Mouse (Mus musculus) frontal cortex, postnatal 14 days (tissue): ENCODE measurements at regions not wholly inside any gene's neighbourhood (a gene's known extent, or its start where the extent isn't known, plus 50 kb on each side); places are given as distances from the start of the nearest gene placed in this dataset.

Experiments used
- DNase-seq, 2 experiments: peaks; one replicate each; pipeline ENCODE4 v3.0.0; 2022; ENCODE audit warnings: low spot score in 2 of 2

GRCm38 (mm10) chr4:7142781-7143180 lies 1096.1 kb downstream of the Car8 start:
- DNase-seq, result no peak

- DNase-seq, result no peak
Measured at GRCm38 (mm10) chr4:7112159-7112558, 1126.7 kb downstream of the Car8 start.

- no peak for DNase-seq
Measured at GRCm38 (mm10) chr4:7092957-7093356, 1145.9 kb downstream of the Car8 start.

GRCm38 (mm10) chr4:7091201-7091814 lies 1147.5 kb downstream of the Car8 start:
- DNase-seq, result no peak
